Mouse (Mus musculus) lung, postnatal 0 days (tissue): ENCODE data around the gene Plac1. TPM values are rescaled to one million over a fixed set of nuclear protein-coding genes. Genes with fewer than 3 reads are reported as not detected.
A peak's percentile ranks its signal among the peaks of the same experiment; 100 is the strongest.

Source experiments
- ATAC-seq: fragments of 200-750 bp; cut with Nextera tagmentation; 2 replicates; pipeline ENCODE4 v1.8.0; 2017; ENCODE audit warnings: moderate library complexity
- DNase-seq: peaks from one replicate; pipeline ENCODE4 v3.0.0-alpha.2; 2016; ENCODE audit warnings: low spot score
- H3K27ac ChIP-seq: fragments of 300-500 bp; sonication (generic); 2 replicates; pipeline ENCODE4 v1.5.1; 2014; ENCODE audit warnings: antibody characterized with exemption, mild to moderate bottlenecking, low read length, mixed read lengths
- H3K27me3 ChIP-seq: fragments of 300-500 bp; sonication (generic); replicated peaks from 2 replicates; pipeline ENCODE4 v1.6.1; 2014; ENCODE audit warnings: low read length, mixed read lengths; ENCODE audit not compliant: insufficient read depth
- H3K36me3 ChIP-seq: fragments of 300-500 bp; sonication (generic); 2 replicates; pipeline ENCODE4 v1.6.1; 2014; ENCODE audit warnings: low read length, mixed read lengths; ENCODE audit not compliant: insufficient read depth
- H3K4me1 ChIP-seq: fragments of 300-500 bp; sonication (generic); 2 replicates; pipeline ENCODE4 v1.6.1; 2014; ENCODE audit warnings: antibody characterized with exemption, low read depth, low read length, mixed read lengths; ENCODE audit not compliant: insufficient read depth
- H3K4me2 ChIP-seq: fragments of 300-500 bp; sonication (generic); replicated peaks from 2 replicates; pipeline ENCODE4 v1.6.1; 2014; ENCODE audit warnings: low read depth, mild to moderate bottlenecking, low read length, moderate library complexity, mixed read lengths
- H3K4me3 ChIP-seq: fragments of 300-500 bp; sonication (generic); 2 replicates; pipeline ENCODE4 v1.5.1; 2014; ENCODE audit warnings: low read depth, low read length
- H3K9ac ChIP-seq: fragments of 300-500 bp; sonication (generic); replicated peaks from 2 replicates; pipeline ENCODE4 v1.6.1; 2014; ENCODE audit warnings: low read depth, mild to moderate bottlenecking
- H3K9me3 ChIP-seq: fragments of 300-500 bp; sonication (generic); 2 replicates; pipeline ENCODE4 v1.6.1; 2016; ENCODE audit warnings: low read length, mixed read lengths
- CTCF ChIP-seq: IDR thresholded peaks from 2 replicates; pipeline ENCODE4 v1.5.1; 2016; ENCODE audit warnings: antibody characterized with exemption, mild to moderate bottlenecking
- EP300 ChIP-seq: IDR thresholded peaks from 2 replicates; pipeline ENCODE4 v1.6.1; 2016; ENCODE audit warnings: antibody characterized with exemption, mild to moderate bottlenecking, control low read depth
- WGBS: fragments of 180-500 bp; shearing (Covaris S2); extraction: QIAGEN DNeasy Blood & Tissue Kit; methylation state at CpG from one replicate; pipeline ENCODE4 v1.1.7; 2014; 5-methylcytosine and 5-hydroxymethylcytosine counted together
- polyA plus RNA-seq: library from polyadenylated mRNA; unstranded; fragments of >200 nt; fragmentation: Nextera tagmentation; extraction: Ambion mirVana; gene quantifications from 2 replicates; pipeline ENCODE4 v1.2.1, GENCODE M21; 2015

Plac1 gene
- polyA plus RNA-seq, 1 experiment from 2014 or later, result 3.9 TPM

- Histone ChIP-seq H3K36me3 (no peaks in the 10 kb centered on the region), H3K9me3 (no peaks in the 10 kb centered on the region), H3K27me3 (no peaks in the 10 kb centered on the region), H3K4me1 (no peaks in the 10 kb centered on the region), H3K9ac (no peak overlapping the region), H3K27ac (peak overlapping the region; percentile 28), H3K4me3 (no peak overlapping the region), H3K4me2 (no peak overlapping the region)
- no peak for TF ChIP-seq CTCF
- peak; percentile 12; the same call in 1 of the 2 replicates for TF ChIP-seq EP300
- WGBS, result 22% methylated on average over 5 of the region's 5 CpGs
- ATAC-seq (peak; percentile 86), DNase-seq (peak; percentile 54)
Measured at GRCm38 (mm10) chrX:53161115-53161514, 78.8 kb downstream of the Plac1 start.

- TF ChIP-seq CTCF, result no peak
- no peak for TF ChIP-seq EP300
- H3K4me2 ChIP-seq, result no peak overlapping the region
- 36% methylated on average over 2 of the region's 2 CpGs for WGBS
- H3K9ac ChIP-seq, result no peak overlapping the region
- no peaks in the 10 kb centered on the region for H3K36me3 ChIP-seq
- no peaks in the 10 kb centered on the region for H3K27me3 ChIP-seq
- no peaks in the 10 kb centered on the region for H3K9me3 ChIP-seq
- no peak overlapping the region for H3K27ac ChIP-seq
- DNase-seq, result peak; percentile 19
- ATAC-seq, result no peak
- H3K4me1 ChIP-seq, result no peaks in the 10 kb centered on the region
- H3K4me3 ChIP-seq, result no peak overlapping the region
Measured at GRCm38 (mm10) chrX:53148039-53148438, 91.9 kb downstream of the Plac1 start.

GRCm38 (mm10) chrX:53146389-53146917 is 93.5 kb downstream of the Plac1 start:
- ATAC-seq (no peak), DNase-seq (no peak)
- Histone ChIP-seq H3K4me2 (no peak overlapping the region), H3K4me3 (no peak overlapping the region), H3K9me3 (no peaks in the 10 kb centered on the region), H3K4me1 (no peaks in the 10 kb centered on the region), H3K27me3 (no peaks in the 10 kb centered on the region), H3K27ac (no peak overlapping the region), H3K9ac (no peak overlapping the region), H3K36me3 (no peaks in the 10 kb centered on the region)
- TF ChIP-seq CTCF (no peak), EP300 (no peak)
- 61% methylated on average over 5 of the region's 5 CpGs for WGBS

GRCm38 (mm10) chrX:53139641-53140040 is 100.3 kb downstream of the Plac1 start:
- no peak for DNase-seq
- no peak for ATAC-seq
- WGBS, result 78% methylated on average over 2 of the region's 2 CpGs

GRCm38 (mm10) chrX:53137066-53137465 is 102.8 kb downstream of the Plac1 start:
- 75% methylated on average over 2 of the region's 2 CpGs for WGBS
- no peak overlapping the region for H3K4me3 ChIP-seq
- no peak overlapping the region for H3K9ac ChIP-seq
- no peaks in the 10 kb centered on the region for H3K9me3 ChIP-seq
- ATAC-seq (no peak), DNase-seq (no peak)
- no peaks in the 10 kb centered on the region for H3K36me3 ChIP-seq
- H3K4me2 ChIP-seq, result no peak overlapping the region
- H3K27me3 ChIP-seq, result no peaks in the 10 kb centered on the region
- no peaks in the 10 kb centered on the region for H3K4me1 ChIP-seq
- H3K27ac ChIP-seq, result no peak overlapping the region
- TF ChIP-seq CTCF (no peak), EP300 (no peak)

More at GRCm38 (mm10) chrX:53139641-53140040, 100.3 kb downstream of the Plac1 start:
- Histone ChIP-seq H3K36me3 (no peaks in the 10 kb centered on the region), H3K4me3 (no peak overlapping the region), H3K4me2 (no peak overlapping the region), H3K4me1 (no peaks in the 10 kb centered on the region), H3K9me3 (no peaks in the 10 kb centered on the region), H3K27me3 (no peaks in the 10 kb centered on the region), H3K9ac (no peak overlapping the region), H3K27ac (no peak overlapping the region)
- TF ChIP-seq EP300 (no peak), CTCF (no peak)

GRCm38 (mm10) chrX:53129501-53129900 is 110.4 kb downstream of the Plac1 start:
- no peak for TF ChIP-seq CTCF
- TF ChIP-seq EP300, result no peak
- no peak for DNase-seq
- no peak overlapping the region for H3K4me3 ChIP-seq
- no peak overlapping the region for H3K9ac ChIP-seq
- H3K36me3 ChIP-seq, result no peaks in the 10 kb centered on the region
- no peak overlapping the region for H3K27ac ChIP-seq
- H3K4me1 ChIP-seq, result no peaks in the 10 kb centered on the region; the same call in 1 of the 2 replicates
- ATAC-seq, result no peak
- no peaks in the 10 kb centered on the region for H3K27me3 ChIP-seq
- no peaks in the 10 kb centered on the region for H3K9me3 ChIP-seq
- H3K4me2 ChIP-seq, result no peak overlapping the region
- 37% methylated on average over 2 of the region's 2 CpGs for WGBS

- no peaks in the 10 kb centered on the region for H3K27me3 ChIP-seq
- H3K36me3 ChIP-seq, result no peaks in the 10 kb centered on the region
- no peak for TF ChIP-seq EP300
- no peak for TF ChIP-seq CTCF
- no peak overlapping the region for H3K4me2 ChIP-seq
- no peak overlapping the region for H3K27ac ChIP-seq
- no peaks in the 10 kb centered on the region; the same call in 1 of the 2 replicates for H3K4me1 ChIP-seq
- 54% methylated on average over 6 of the region's 6 CpGs for WGBS
- no peak overlapping the region for H3K4me3 ChIP-seq
- ATAC-seq (no peak), DNase-seq (no peak)
- no peaks in the 10 kb centered on the region for H3K9me3 ChIP-seq
- no peak overlapping the region for H3K9ac ChIP-seq
Measured at GRCm38 (mm10) chrX:53126492-53127033, 113.3 kb downstream of the Plac1 start.
